Mouse (Mus musculus) heart, embryonic 14.5 days (tissue): ENCODE results near the gene Zfp316. TPM values are rescaled to one million over a fixed set of nuclear protein-coding genes. Genes with fewer than 3 reads are reported as not detected.

Experiments used
- ATAC-seq: fragments of 200-750 bp; cut with Nextera tagmentation; 2 replicates; pipeline ENCODE4 v1.8.0; 2017; ENCODE audit warnings: low read depth, moderate TSS enrichment; ENCODE audit not compliant: insufficient number of reproducible peaks, insufficient read depth, low FRiP score
- H3K27ac ChIP-seq, 2 experiments: fragments of 200-500 bp in 1 of 2; fragments of 300-500 bp in 1 of 2; sonication (generic) in 1 of 2; replicated peaks in 1 of 2; 2 replicates each; pipeline ENCODE4 v1.5.1; 2012 to 2014; ENCODE audit warnings: low read depth in 2 of 2, low read length in 2 of 2, control low read depth in 1 of 2, mild to moderate bottlenecking in 1 of 2, mixed read lengths in 1 of 2; ENCODE audit not compliant: control insufficient read depth in 1 of 2, insufficient read depth in 1 of 2
- H3K27me3 ChIP-seq: fragments of 300-500 bp; sonication (generic); 2 replicates; pipeline ENCODE4 v1.6.1; 2014; ENCODE audit warnings: mild to moderate bottlenecking, low read length, control low read depth; ENCODE audit not compliant: control insufficient read depth, insufficient read depth
- H3K36me3 ChIP-seq: fragments of 300-500 bp; sonication (generic); 2 replicates; pipeline ENCODE4 v1.6.1; 2014; ENCODE audit warnings: mild to moderate bottlenecking, control low read depth, low read length, mixed read lengths; ENCODE audit not compliant: control insufficient read depth, insufficient read depth
- H3K4me1 ChIP-seq, 2 experiments: fragments of 200-500 bp in 1 of 2; fragments of 300-500 bp in 1 of 2; sonication (generic) in 1 of 2; 2 replicates each; pipeline ENCODE4 v1.6.1; 2012 to 2014; ENCODE audit warnings: low read length in 2 of 2, control low read depth in 1 of 2, mixed read lengths in 1 of 2; ENCODE audit not compliant: control insufficient read depth in 2 of 2, insufficient read depth in 2 of 2
- H3K4me2 ChIP-seq: fragments of 300-500 bp; sonication (generic); 2 replicates; pipeline ENCODE4 v1.6.1; 2014; ENCODE audit warnings: mild to moderate bottlenecking, low read length
- H3K4me3 ChIP-seq, 2 experiments: fragments of 200-500 bp in 1 of 2; fragments of 300-500 bp in 1 of 2; sonication (generic) in 1 of 2; 2 replicates each; pipeline ENCODE4 v1.5.1; 2012 to 2014; ENCODE audit warnings: low read length in 2 of 2, mild to moderate bottlenecking in 2 of 2, control low read depth in 1 of 2, low read depth in 1 of 2, moderate library complexity in 1 of 2; ENCODE audit not compliant: control insufficient read depth in 1 of 2, insufficient read depth in 1 of 2
- H3K9ac ChIP-seq: fragments of 300-500 bp; sonication (generic); 2 replicates; pipeline ENCODE4 v1.6.1; 2014; ENCODE audit warnings: mild to moderate bottlenecking, low read length
- H3K9me3 ChIP-seq: fragments of 300-500 bp; sonication (generic); 2 replicates; pipeline ENCODE4 v1.6.1; 2016; ENCODE audit warnings: low read length, control low read depth; ENCODE audit not compliant: control insufficient read depth
- WGBS: fragments of 180-500 bp; shearing (Covaris S2); extraction: QIAGEN DNeasy Blood & Tissue Kit; methylation state at CpG from one replicate; pipeline ENCODE4 v1.1.7; 2014; 5-methylcytosine and 5-hydroxymethylcytosine counted together
- polyA plus RNA-seq: library from polyadenylated mRNA; unstranded; fragments of >200 nt; fragmentation: Nextera tagmentation; extraction: Ambion mirVana; gene quantifications from 2 replicates; pipeline ENCODE4 v1.2.1, GENCODE M21; 2014

Zfp316 gene
- polyA plus RNA-seq: 1.1 and 1.6 TPM in 2 replicates

DNA sequence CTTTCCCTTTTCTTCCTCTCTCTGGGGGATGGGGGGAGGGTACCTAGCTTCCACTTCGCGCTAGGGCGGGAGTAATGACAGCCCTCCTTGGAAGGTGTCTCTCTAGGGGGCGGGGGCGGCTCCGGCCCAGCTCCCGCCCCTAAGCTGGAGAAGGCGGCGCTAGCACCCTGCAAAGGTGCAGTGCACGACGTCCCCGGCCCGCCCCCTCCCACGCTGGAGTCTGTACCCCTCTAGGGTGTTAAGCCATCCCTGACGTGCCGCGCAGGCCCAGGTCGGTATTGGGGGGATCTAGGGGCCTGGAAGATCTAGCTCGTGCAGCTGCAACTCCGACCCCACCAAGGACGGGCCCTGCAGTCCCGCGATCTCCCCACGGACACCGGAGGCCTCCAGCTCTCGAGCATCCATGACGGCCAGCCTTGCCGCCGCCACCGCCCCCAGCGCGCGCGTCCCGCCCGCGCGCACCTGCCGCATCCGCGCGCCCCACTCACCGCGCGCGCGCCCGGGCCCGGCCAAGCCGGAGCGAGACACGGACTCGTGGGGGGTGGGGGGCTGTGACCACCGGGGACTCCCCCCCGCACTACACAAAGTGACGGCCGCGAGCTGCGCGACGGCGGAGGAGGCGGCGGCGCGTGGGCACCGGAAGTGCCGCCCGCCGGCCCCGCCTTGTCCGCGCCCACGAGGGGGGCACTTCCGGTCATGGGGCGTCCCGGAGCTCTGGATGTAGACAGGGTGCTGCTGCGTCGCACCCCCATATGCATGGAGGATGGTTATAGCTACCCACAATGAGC lies at the start of gene Zfp316:
Gene Zfp316 (minus strand): TSS at position 660 of the 788 bp plus-strand sequence.
- WGBS: under 1% methylated on average over 69 of the region's 79 CpGs
- peak within 1 kb of the TSS; percentile 92 to 97 for H3K4me3 ChIP-seq
- peak within 1 kb of the TSS; percentile 94 for H3K9ac ChIP-seq
- H3K36me3 ChIP-seq: 0 out of 2 replicates have a peak, but pooled peaks cover 2% of the 10 kb centered on the region
- peak within 1 kb of the TSS; percentile 88 for H3K4me2 ChIP-seq
- 0 out of 2 replicates have a peak, but pooled peaks cover 3% of the 10 kb centered on the region for H3K27me3 ChIP-seq
- H3K9me3 ChIP-seq: no peaks in the 10 kb centered on the region
- peaks cover 17 to 24% of the 10 kb centered on the region in 2 experiments for H3K4me1 ChIP-seq
- ATAC-seq: peak; percentile 57
- peak within 1 kb of the TSS in 1 of 2 experiments; percentile 66; a peak in 3 of 4 replicates for H3K27ac ChIP-seq

DNA sequence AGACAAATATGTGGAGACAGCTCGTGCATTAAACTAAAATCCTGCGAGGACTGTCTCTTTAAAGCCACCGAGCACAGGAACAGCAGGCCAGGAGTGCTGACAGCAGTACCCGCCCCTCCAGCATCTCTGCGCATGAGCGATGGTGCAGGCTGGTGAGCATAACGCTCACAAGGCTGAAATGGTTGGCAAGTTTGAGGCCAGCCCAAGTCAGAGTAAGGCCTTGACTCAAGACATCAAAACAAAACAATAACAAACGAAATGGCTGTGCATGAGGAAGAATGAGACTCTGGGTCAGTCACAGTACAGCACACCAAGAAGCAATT lies 47.4 kb upstream of the Zfp316 start:
- WGBS: 85% methylated on average over 8 of the region's 8 CpGs
- Histone ChIP-seq H3K27ac (no peak overlapping the region), H3K9ac (no peak overlapping the region), H3K4me1 (peaks cover 6 to 14% of the 10 kb centered on the region in 2 experiments), H3K36me3 (peaks cover 76% of the 10 kb centered on the region), H3K4me3 (no peak overlapping the region), H3K9me3 (no peaks in the 10 kb centered on the region), H3K27me3 (no peaks in the 10 kb centered on the region), H3K4me2 (no peak overlapping the region)
- ATAC-seq: no peak

DNA sequence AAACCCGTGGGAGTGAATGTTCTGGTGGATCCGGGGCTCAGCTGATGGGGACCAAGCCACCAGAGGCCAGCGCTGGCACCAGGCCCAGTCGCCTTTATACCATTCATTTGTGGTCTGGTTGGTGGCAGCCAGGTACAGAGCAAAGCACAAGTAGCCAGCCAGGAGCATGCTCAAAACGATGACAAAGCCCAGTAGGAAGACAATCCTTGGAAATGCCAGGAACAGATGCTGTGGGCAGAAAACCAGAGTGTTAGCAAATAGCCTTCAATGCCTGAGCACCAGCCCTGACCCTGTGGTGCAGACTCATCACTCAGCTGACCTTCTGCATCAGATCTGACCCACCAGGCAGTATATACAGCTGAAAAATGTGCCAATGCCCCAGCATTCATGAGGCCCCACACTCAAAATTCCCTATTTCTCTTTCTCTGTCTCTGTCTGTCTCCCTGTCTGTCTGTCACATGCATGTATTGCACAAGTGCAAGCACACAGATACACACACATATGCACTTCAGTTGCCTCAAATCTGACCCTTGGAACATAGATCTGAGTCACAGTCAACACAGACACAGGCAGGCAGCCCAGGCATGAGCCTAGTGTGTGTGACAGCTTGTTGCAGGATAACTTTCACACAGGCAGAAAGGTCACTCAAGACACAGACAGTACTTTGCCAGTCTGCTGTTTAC lies 46.9 kb upstream of the Zfp316 start:
- H3K4me1 ChIP-seq: peaks cover 6 to 14% of the 10 kb centered on the region in 2 experiments
- WGBS: 91% methylated on average over 5 of the region's 5 CpGs
- no peaks in the 10 kb centered on the region for H3K9me3 ChIP-seq
- H3K4me2 ChIP-seq: no peak overlapping the region
- no peak overlapping the region for H3K9ac ChIP-seq
- H3K36me3 ChIP-seq: peaks cover 75% of the 10 kb centered on the region
- H3K27me3 ChIP-seq: no peaks in the 10 kb centered on the region
- H3K4me3 ChIP-seq: no peak overlapping the region
- no peak for ATAC-seq
- no peak overlapping the region for H3K27ac ChIP-seq

DNA sequence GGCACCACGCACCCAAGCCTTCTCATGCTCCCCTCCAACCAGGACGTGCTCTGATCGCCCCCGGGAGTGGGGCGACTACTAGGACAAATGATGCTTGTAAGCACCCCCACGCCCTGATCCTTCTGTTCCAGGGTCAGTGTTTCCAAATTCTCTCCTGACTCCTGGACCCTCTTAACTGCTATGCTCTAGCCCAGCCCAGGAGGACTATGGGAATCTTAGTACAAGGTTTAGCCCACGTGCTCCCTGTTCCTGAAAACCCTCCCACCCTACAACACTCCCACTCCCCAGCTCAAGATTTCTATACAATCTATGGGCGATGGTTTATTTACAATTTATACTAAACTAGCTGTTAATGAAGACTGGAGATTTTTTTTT lies 45.7 kb upstream of the Zfp316 start:
- H3K27ac ChIP-seq: no peak overlapping the region
- H3K4me3 ChIP-seq: peak overlapping the region; percentile 19 to 84; a peak in 3 of 4 replicates
- H3K27me3 ChIP-seq: no peaks in the 10 kb centered on the region
- WGBS: 17% methylated on average over 8 of the region's 8 CpGs
- H3K4me2 ChIP-seq: peak overlapping the region; percentile 94
- H3K9me3 ChIP-seq: no peaks in the 10 kb centered on the region
- H3K9ac ChIP-seq: peak overlapping the region; percentile 91
- peaks cover 6 to 14% of the 10 kb centered on the region in 2 experiments for H3K4me1 ChIP-seq
- ATAC-seq: no peak
- peaks cover 78% of the 10 kb centered on the region for H3K36me3 ChIP-seq

DNA sequence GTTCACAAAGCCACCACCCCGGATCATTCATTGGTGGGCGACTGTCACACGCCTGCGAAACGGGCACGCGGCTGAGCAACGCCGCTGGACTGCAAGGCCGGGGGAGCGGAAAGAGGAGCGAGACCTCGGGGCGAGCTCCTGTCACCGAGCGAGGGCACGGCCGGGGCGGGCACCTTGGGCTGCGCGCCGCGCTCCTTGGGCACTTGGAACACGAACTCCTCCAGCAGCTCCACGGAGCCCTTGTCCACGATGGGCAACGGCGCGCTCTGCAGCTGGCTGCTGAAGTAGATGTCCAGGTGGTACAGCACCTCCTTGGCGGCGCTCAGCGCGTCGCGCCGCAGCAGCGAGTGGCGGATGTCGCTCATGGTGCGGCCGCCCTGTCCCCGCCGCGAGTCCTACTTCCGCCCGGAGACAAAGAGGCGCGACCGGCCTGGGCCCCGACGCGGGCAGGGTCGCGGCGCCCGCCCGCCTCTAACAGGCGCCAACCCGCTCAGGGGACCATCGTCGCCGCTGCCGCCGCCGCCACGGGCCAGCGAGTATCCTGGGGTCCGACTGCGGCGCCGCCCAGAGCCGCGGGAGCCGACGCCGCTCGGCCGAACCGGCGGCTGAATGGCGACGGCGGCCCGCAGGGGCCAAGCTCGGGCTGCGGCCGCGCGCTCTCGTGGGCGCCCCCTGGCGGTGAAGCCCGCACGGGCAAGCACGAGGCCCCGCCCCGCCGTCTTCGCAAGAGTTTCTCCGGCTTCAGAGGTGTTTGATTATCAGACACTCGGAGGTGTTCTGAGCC lies 45.1 kb upstream of the Zfp316 start, which contains the start of gene E130309D02Rik:
Gene E130309D02Rik (minus strand): TSS at position 631 of the 784 bp plus-strand sequence.
- Histone ChIP-seq H3K4me1 (peaks cover 6 to 14% of the 10 kb centered on the region in 2 experiments), H3K9ac (peak within 1 kb of the TSS; percentile 91), H3K4me2 (peak within 1 kb of the TSS; percentile 94), H3K9me3 (no peaks in the 10 kb centered on the region), H3K27ac (peak within 1 kb of the TSS; percentile 64 to 92), H3K27me3 (no peaks in the 10 kb centered on the region), H3K4me3 (peak within 1 kb of the TSS; percentile 61 to 84), H3K36me3 (peaks cover 78% of the 10 kb centered on the region)
- WGBS: under 1% methylated on average over 94 of the region's 101 CpGs
- ATAC-seq: peak; percentile 76

DNA sequence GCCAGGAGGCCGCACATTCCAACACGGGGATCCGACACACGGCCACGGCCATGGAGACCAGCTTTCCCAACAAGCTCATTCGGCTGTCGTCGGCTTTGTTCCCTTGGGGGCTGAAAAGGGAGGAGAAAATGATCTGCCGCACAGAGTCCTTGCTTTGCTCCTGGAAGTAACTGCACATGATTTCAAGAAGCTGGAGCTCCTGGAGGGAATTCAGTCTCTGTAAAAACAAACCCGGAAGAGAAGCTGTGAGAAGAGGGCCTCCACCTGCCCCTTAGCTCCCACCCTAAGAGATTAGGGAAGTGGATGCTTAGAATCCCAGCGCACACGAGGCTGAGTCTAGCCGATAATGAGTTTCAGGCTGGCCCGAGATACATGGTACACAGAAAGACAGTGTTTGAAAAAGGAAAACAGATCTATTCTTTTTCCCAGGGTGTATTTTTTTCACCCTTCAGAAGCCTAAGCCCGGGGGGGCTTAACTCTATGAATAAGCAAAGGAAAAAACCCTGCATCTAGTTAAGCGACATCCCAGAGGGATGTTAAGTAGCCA lies 44.4 kb upstream of the Zfp316 start:
- Histone ChIP-seq H3K9me3 (no peaks in the 10 kb centered on the region), H3K4me1 (peaks cover 6 to 14% of the 10 kb centered on the region in 2 experiments), H3K27me3 (no peaks in the 10 kb centered on the region), H3K4me2 (peak overlapping the region; percentile 94), H3K4me3 (peak overlapping the region; percentile 61 to 84), H3K27ac (peak overlapping the region; percentile 64 to 92; a peak in 3 of 4 replicates), H3K36me3 (peaks cover 78% of the 10 kb centered on the region), H3K9ac (peak overlapping the region; percentile 91)
- ATAC-seq: no peak
- 2% methylated on average over 16 of the region's 16 CpGs for WGBS

DNA sequence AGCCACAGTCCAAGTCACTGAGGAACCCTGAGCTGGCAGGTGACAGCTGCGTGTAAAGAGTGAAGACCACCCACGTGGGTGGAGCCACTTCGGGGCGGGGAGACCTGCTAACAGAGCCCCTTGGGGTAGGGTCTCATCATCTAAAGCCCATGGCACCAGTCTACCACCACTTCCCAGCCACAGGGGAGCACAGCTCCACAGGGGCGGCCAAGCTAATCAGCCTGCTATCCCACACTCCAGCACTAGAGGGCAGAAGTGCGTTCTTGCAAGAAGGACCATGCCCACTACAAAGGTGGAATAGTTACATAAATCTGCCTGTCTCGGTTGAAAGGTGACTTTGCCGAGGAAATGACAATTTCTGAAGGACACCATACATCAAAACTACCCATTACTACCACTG lies 42.1 kb upstream of the Zfp316 start:
- ATAC-seq: no peak
- Histone ChIP-seq H3K4me2 (no peak overlapping the region), H3K9me3 (no peaks in the 10 kb centered on the region), H3K36me3 (peaks cover 77% of the 10 kb centered on the region), H3K27ac (no peak overlapping the region), H3K27me3 (no peaks in the 10 kb centered on the region), H3K4me3 (no peak overlapping the region), H3K4me1 (peaks cover 6 to 18% of the 10 kb centered on the region in 2 experiments), H3K9ac (no peak overlapping the region)
- WGBS: 70% methylated on average over 8 of the region's 8 CpGs
